Mouse (Mus musculus) testis, adult 2 months (tissue): ENCODE measurements at regions not wholly inside any gene's neighbourhood (a gene's known extent, or its start where the extent isn't known, plus 50 kb on each side); places are given as distances from the start of the nearest gene placed in this dataset.

ENCODE experiments used
- CTCF ChIP-seq: fragments of 200-500 bp; IDR thresholded peaks from 2 replicates; pipeline ENCODE4 v1.5.1; 2012; ENCODE audit warnings: low read depth, mild to moderate bottlenecking, inconsistent platforms, low read length, moderate library complexity; ENCODE audit not compliant: control insufficient read depth, insufficient read depth, insufficient replicate concordance
- POLR2A ChIP-seq: fragments of 200-500 bp; IDR thresholded peaks from 2 replicates; pipeline ENCODE4 v1.6.1; 2012; ENCODE audit warnings: low read depth, mild to moderate bottlenecking, inconsistent platforms, low read length, moderate library complexity; ENCODE audit not compliant: control insufficient read depth

DNA sequence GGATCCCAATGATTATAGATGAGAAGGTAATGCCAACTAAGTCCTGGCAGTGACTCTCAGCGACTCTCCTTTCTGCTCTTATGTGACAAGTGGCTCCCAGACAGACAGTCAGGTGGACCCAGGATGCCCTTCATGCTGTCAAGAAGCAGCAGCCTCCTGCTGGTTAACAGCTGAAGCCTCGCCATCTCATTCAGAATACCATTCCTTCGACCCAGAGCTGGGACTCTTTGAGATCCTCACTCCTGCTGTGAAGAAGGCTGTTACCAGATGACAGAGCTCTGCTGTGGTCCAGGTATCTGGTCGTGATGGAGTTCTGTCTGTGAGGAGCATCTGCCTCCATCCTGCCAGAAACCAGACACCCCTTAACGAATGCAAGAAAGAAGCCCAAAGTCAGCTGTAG, 590.9 kb upstream of the Arpp21 start:
- TF ChIP-seq CTCF (no peak), POLR2A (no peak)
